Mouse (Mus musculus) midbrain, postnatal 0 days (tissue): ENCODE data around the gene Hoxc4. TPM values are rescaled to one million over a fixed set of nuclear protein-coding genes. Genes with fewer than 3 reads are reported as not detected.
A peak's percentile ranks its signal among the peaks of the same experiment; 100 is the strongest.

Source experiments
- ATAC-seq: fragments of 200-750 bp; cut with Nextera tagmentation; 2 replicates; pipeline ENCODE4 v1.8.0; 2017; ENCODE audit warnings: moderate number of reproducible peaks, mild to moderate bottlenecking, moderate TSS enrichment, moderate library complexity; ENCODE audit not compliant: low FRiP score
- DNase-seq: peaks from one replicate; pipeline ENCODE4 v3.0.0-alpha.2; 2015; ENCODE audit warnings: low spot score
- H3K27ac ChIP-seq: fragments of 300-500 bp; sonication (generic); 2 replicates; pipeline ENCODE4 v1.5.1; 2014; ENCODE audit warnings: low read depth, mild to moderate bottlenecking, low read length, mixed read lengths
- H3K27me3 ChIP-seq: fragments of 300-500 bp; sonication (generic); 2 replicates; pipeline ENCODE4 v1.6.1; 2014; ENCODE audit warnings: low read length, control low read depth, mixed read lengths; ENCODE audit not compliant: insufficient read depth
- H3K36me3 ChIP-seq: fragments of 300-500 bp; sonication (generic); 2 replicates; pipeline ENCODE4 v1.6.1; 2014; ENCODE audit warnings: low read length, control low read depth, mixed read lengths; ENCODE audit not compliant: insufficient read depth
- H3K4me1 ChIP-seq: fragments of 300-500 bp; sonication (generic); 2 replicates; pipeline ENCODE4 v1.6.1; 2014; ENCODE audit warnings: mild to moderate bottlenecking, control low read depth, antibody characterized with exemption, low read length, mixed read lengths; ENCODE audit not compliant: insufficient read depth
- H3K4me2 ChIP-seq: fragments of 300-500 bp; sonication (generic); 2 replicates; pipeline ENCODE4 v1.6.1; 2014; ENCODE audit warnings: low read depth, mild to moderate bottlenecking, low read length, mixed read lengths; ENCODE audit not compliant: poor library complexity, severe bottlenecking
- H3K4me3 ChIP-seq: fragments of 300-500 bp; sonication (generic); 2 replicates; pipeline ENCODE4 v1.5.1; 2014; ENCODE audit warnings: low read depth, mild to moderate bottlenecking, low read length, moderate library complexity
- H3K9ac ChIP-seq: fragments of 300-500 bp; sonication (generic); replicated peaks from 2 replicates; pipeline ENCODE4 v1.6.1; 2014; ENCODE audit warnings: mild to moderate bottlenecking, low read length, moderate library complexity, mixed read lengths; ENCODE audit not compliant: poor library complexity, severe bottlenecking
- H3K9me3 ChIP-seq: fragments of 300-500 bp; sonication (generic); 2 replicates; pipeline ENCODE4 v1.6.1; 2016; ENCODE audit warnings: low read length, control low read depth
- CTCF ChIP-seq: IDR thresholded peaks from 2 replicates; pipeline ENCODE4 v1.5.1; 2016; ENCODE audit warnings: antibody characterized with exemption, mild to moderate bottlenecking
- WGBS: fragments of 180-500 bp; shearing (Covaris S2); extraction: QIAGEN DNeasy Blood & Tissue Kit; methylation state at CpG from one replicate; pipeline ENCODE4 v1.1.7; 2014; 5-methylcytosine and 5-hydroxymethylcytosine counted together
- polyA plus RNA-seq: library from polyadenylated mRNA; unstranded; fragments of >200 nt; fragmentation: Nextera tagmentation; extraction: Ambion mirVana; gene quantifications from 2 replicates; pipeline ENCODE4 v1.2.1, GENCODE M21; 2015
- total RNA-seq: library from RNA; depleted of rRNA; stranded (reverse); fragments of >200 nt; gene quantifications from 2 replicates; pipeline ENCODE4 v1.2.3, GENCODE M21; 2014

Hoxc4 gene
- total and polyA plus RNA-seq, 2 experiments from 2014 or later, result 2.2 TPM; not detected in 1

- ATAC-seq (no peak), DNase-seq (no peak)
- Histone ChIP-seq H3K4me1 (no peaks in the 10 kb centered on the region), H3K27me3 (peaks cover 96% of the 10 kb centered on the region), H3K4me3 (no peak overlapping the region), H3K4me2 (no peak overlapping the region), H3K27ac (no peak overlapping the region), H3K9me3 (no peaks in the 10 kb centered on the region), H3K36me3 (no peaks in the 10 kb centered on the region), H3K9ac (no peak overlapping the region)
- TF ChIP-seq CTCF, result no peak
- WGBS, result 2% methylated on average over 26 of the region's 26 CpGs
These were observed 6.7 kb upstream of the Hoxc4 start for GRCm38 (mm10) chr15:103011928-103012486.

- no peak for ATAC-seq
- H3K4me1 ChIP-seq, result no peaks in the 10 kb centered on the region
- H3K27me3 ChIP-seq, result peaks cover 96% of the 10 kb centered on the region
- DNase-seq, result peak; percentile 72
- H3K4me2 ChIP-seq, result no peak overlapping the region
- peak; percentile 81 for TF ChIP-seq CTCF
- no peak overlapping the region for H3K9ac ChIP-seq
- 3% methylated on average over 17 of the region's 17 CpGs for WGBS
- no peak overlapping the region for H3K4me3 ChIP-seq
- H3K27ac ChIP-seq, result no peak overlapping the region
- no peaks in the 10 kb centered on the region for H3K36me3 ChIP-seq
- H3K9me3 ChIP-seq, result no peaks in the 10 kb centered on the region
These were observed 5.3 kb upstream of the Hoxc4 start for GRCm38 (mm10) chr15:103013238-103013984.

- Histone ChIP-seq H3K4me1 (no peaks in the 10 kb centered on the region), H3K9ac (no peak overlapping the region), H3K27me3 (peaks cover 96% of the 10 kb centered on the region), H3K27ac (no peak overlapping the region), H3K9me3 (no peaks in the 10 kb centered on the region), H3K4me2 (peak overlapping the region; percentile 16; the same call in 1 of the 2 replicates), H3K36me3 (no peaks in the 10 kb centered on the region), H3K4me3 (0 out of 2 replicates have a peak overlapping the region, but pooled peaks have one; percentile 1)
- WGBS, result under 1% methylated on average over 51 of the region's 57 CpGs
- TF ChIP-seq CTCF, result no peak
- ATAC-seq (peak; percentile 23; the same call in 1 of the 2 replicates), DNase-seq (no peak)
These were observed 4.3 kb upstream of the Hoxc4 start for GRCm38 (mm10) chr15:103014166-103015008.

- Histone ChIP-seq H3K9ac (no peak overlapping the region), H3K4me1 (no peaks in the 10 kb centered on the region), H3K9me3 (no peaks in the 10 kb centered on the region), H3K27ac (no peak overlapping the region), H3K4me2 (no peak overlapping the region), H3K4me3 (no peak overlapping the region), H3K36me3 (no peaks in the 10 kb centered on the region), H3K27me3 (peaks cover 97% of the 10 kb centered on the region)
- ATAC-seq, result no peak
- WGBS, result under 1% methylated on average over 20 of the region's 28 CpGs
- no peak for DNase-seq
- TF ChIP-seq CTCF, result no peak
These were observed 3.7 kb upstream of the Hoxc4 start for GRCm38 (mm10) chr15:103015009-103015399.

GRCm38 (mm10) chr15:103015406-103016166 is 3.1 kb upstream of the Hoxc4 start:
- WGBS, result 3% methylated on average over 19 of the region's 19 CpGs
- H3K9ac ChIP-seq, result no peak overlapping the region
- DNase-seq (no peak), ATAC-seq (no peak)
- H3K36me3 ChIP-seq, result no peaks in the 10 kb centered on the region
- H3K27me3 ChIP-seq, result peaks cover 97% of the 10 kb centered on the region
- no peaks in the 10 kb centered on the region for H3K9me3 ChIP-seq
- TF ChIP-seq CTCF, result no peak
- H3K4me2 ChIP-seq, result no peak overlapping the region
- no peak overlapping the region for H3K4me3 ChIP-seq
- no peaks in the 10 kb centered on the region for H3K4me1 ChIP-seq
- no peak overlapping the region for H3K27ac ChIP-seq
